Mouse (Mus musculus): ENCODE measurements around the gene Fam229a.
"Not testable (repeated sequence)": the region's sequence is repeated elsewhere in the genome, so short reads cannot be mapped to it uniquely, and the experiment has no call there.

The Fam229a gene

GRCm38 (mm10) chr4:129490972-129491880 lies at the start of gene Fam229a, which contains the start of gene Tssk3:
TSS of gene Fam229a (plus strand) at chr4:129491190.
TSS of gene Tssk3 (minus strand) at chr4:129491022.
- DNase-seq, result peak; percentile 75 to 77

- no peak for DNase-seq
Observed at GRCm38 (mm10) chr4:129447360-129447759, 43.6 kb upstream of the Fam229a start.

GRCm38 (mm10) chr4:129447778-129448563 lies 43.0 kb upstream of the Fam229a start:
- DNase-seq, result no peak

- DNase-seq, result no peak
Observed at GRCm38 (mm10) chr4:129448713-129449112, 42.3 kb upstream of the Fam229a start.

GRCm38 (mm10) chr4:129450851-129451250 lies 40.1 kb upstream of the Fam229a start:
- DNase-seq, result no peak

- no peak for DNase-seq
Observed at GRCm38 (mm10) chr4:129451471-129452169, 39.4 kb upstream of the Fam229a start.

- peak; percentile 69 to 74 for DNase-seq
Observed at GRCm38 (mm10) chr4:129455265-129455664, 35.7 kb upstream of the Fam229a start.

- DNase-seq, result no peak
Observed at GRCm38 (mm10) chr4:129456126-129456525, 34.9 kb upstream of the Fam229a start.

- DNase-seq, result not testable (repeated sequence)
Observed at GRCm38 (mm10) chr4:129457311-129457710, 33.7 kb upstream of the Fam229a start.

- no peak for DNase-seq
Observed at GRCm38 (mm10) chr4:129459726-129460125, 31.3 kb upstream of the Fam229a start.

GRCm38 (mm10) chr4:129460827-129461182 lies 30.2 kb upstream of the Fam229a start:
- no peak for DNase-seq

- DNase-seq, result peak; percentile 100
Observed at GRCm38 (mm10) chr4:129461183-129461960, 29.6 kb upstream of the Fam229a start, which contains the start of gene Bsdc1. TSS of gene Bsdc1 (plus strand) at chr4:129461581.

GRCm38 (mm10) chr4:129462118-129462517 lies 28.9 kb upstream of the Fam229a start:
- DNase-seq, result no peak

- no peak for DNase-seq
Observed at GRCm38 (mm10) chr4:129463097-129464059, 27.6 kb upstream of the Fam229a start.

- no peak for DNase-seq
Observed at GRCm38 (mm10) chr4:129464286-129464815, 26.6 kb upstream of the Fam229a start.

GRCm38 (mm10) chr4:129476047-129476446 lies 14.9 kb upstream of the Fam229a start:
- DNase-seq, result no peak

- no peak for DNase-seq
Observed at GRCm38 (mm10) chr4:129479863-129480262, 11.1 kb upstream of the Fam229a start.

GRCm38 (mm10) chr4:129481090-129481489 lies 9.9 kb upstream of the Fam229a start:
- DNase-seq, result no peak

GRCm38 (mm10) chr4:129494681-129495080 lies 3.7 kb downstream of the Fam229a start:
- DNase-seq, result no peak

Data from B cell, adult 2 months (primary cell).